Mouse (Mus musculus): Measurements from ENCODE around the gene Atp6v0e2.

The Atp6v0e2 gene

DNA sequence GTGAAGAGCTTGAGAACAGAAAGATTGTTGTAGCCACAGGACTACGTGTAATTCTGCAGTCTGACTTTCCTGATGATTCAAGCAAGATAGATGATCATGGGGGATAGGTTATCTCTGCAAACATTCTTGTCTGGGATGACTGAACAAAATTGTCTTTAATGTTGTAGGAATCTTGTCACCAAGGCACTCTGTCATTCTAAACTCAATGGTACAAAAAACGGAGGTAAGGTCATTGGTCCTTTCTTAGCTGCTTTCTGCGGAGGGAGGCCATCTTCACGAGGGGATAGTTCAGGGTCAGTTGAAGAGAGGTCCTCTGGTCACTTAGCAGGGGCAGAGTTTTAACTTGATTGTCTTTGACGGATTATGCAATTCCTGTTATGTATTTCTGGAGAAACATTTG lies 41.3 kb downstream of the Atp6v0e2 start:
- no peak for DNase-seq (ENCODE audit: low spot score)

DNA sequence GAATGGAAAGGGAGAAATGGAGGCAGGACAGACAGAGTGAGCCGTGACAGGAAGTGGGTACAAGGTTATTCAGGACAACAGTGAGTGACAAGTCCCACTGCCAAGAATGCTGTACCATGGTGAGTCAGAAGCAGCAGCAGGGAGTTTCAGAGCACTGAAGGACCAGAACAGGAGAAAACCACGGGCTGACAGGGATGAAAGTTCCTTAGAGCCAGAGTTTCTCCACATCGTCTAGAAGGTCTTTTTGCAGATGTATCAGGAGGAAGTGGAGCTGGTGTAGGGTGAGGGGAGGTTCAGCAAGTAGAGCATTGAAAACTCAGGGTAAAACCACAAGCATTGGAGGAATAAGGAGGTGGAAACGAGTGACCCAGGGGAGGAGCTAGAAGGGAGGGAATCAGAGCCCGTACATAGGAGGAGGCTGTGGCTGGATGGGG lies 41.8 kb downstream of the Atp6v0e2 start:
- DNase-seq (ENCODE audit: low spot score), result no peak

DNA sequence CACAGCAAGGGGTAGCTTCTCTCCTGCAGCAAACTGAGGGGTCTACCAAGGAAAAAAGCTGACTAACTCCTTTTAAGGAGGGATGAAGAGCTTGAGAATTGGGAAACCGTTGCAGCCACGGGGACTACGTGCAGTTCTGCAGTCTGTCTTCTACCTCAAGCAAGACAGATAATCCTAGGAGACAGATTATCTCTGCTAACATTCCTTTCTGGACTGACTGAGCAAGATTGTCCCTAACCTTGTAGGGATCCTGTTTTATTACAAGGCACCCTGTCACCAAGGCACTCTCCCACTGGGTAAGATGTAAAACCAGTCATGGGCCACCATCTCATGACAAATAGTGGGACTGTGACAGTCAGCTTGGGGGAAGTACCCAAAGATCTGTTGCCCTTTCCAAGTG lies 43.8 kb downstream of the Atp6v0e2 start:
- DNase-seq (ENCODE audit: low spot score), result no peak

DNA sequence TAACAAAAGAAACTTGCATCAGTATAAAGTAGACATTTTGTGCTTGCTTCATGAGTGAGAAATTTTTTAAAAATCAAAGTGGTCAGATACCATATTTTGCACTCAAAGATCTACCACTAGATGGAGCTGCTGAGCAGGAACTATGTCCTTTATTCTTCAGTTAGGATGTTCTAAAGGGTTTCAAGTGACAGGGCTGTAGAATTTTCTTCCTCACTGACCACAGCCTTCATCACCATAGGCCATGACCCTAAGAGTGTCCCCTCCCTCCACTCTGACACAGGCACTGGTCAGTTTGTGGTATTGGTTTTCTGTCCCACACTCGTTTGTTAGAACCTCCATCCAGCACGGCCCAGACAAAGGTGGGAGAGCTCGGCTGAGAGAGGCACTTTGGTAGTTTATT lies 44.6 kb downstream of the Atp6v0e2 start:
- DNase-seq (ENCODE audit: low spot score), result no peak

DNA sequence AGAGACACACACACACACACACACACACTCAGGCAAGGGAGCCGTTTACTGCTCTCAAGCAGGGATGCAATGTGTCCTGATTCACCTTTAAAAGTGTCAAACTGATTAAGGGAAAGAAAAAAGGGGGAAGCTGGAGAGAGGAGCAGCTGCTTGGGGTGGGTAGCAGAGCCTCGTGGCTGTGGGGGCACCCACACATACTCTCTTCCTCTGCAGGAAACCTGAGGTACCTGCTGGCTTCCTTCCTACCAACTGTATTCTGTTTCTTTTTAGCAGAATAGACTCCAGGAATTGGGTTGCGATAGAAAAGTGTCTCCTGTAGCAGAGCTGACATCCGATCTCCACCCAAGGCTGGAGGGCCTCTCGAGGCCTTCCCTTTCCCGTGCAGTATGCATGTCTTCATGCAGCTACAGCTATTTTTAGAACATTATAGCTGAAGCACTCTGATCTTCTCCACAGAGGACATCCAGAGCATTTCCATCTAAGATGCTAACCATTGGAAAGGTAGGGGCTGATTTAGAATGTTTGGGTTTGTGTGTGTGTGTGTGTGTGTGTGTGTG lies 51.9 kb downstream of the Atp6v0e2 start, which contains the start of gene Gm45021:
Gm45021 (plus strand) TSS at position 417 of the 557 bp plus-strand sequence.
- DNase-seq (ENCODE audit: low spot score), result no peak

Measured in ovary, postnatal 10 days (tissue).